Mouse (Mus musculus) kidney, adult 2 months (tissue): Measurements from ENCODE around the gene Atp1b2. TPM values are rescaled to one million over a fixed set of nuclear protein-coding genes. Genes with fewer than 3 reads are reported as not detected.
"Not testable (repeated sequence)": the region's sequence is repeated elsewhere in the genome, so short reads cannot be mapped to it uniquely, and the experiment has no call there.

Source experiments
- DNase-seq: peaks from one replicate; pipeline ENCODE4 v3.0.0; 2021
- H3K27ac ChIP-seq: fragments of 200-500 bp; 2 replicates; pipeline ENCODE4 v1.5.1; 2012; ENCODE audit warnings: low read depth, low read length, control low read depth, inconsistent platforms; ENCODE audit not compliant: insufficient read depth
- H3K27me3 ChIP-seq: fragments of 200-500 bp; replicated peaks from 2 replicates; pipeline ENCODE4 v1.6.1; 2012; ENCODE audit warnings: mild to moderate bottlenecking, moderate library complexity, low read length, inconsistent platforms; ENCODE audit not compliant: control insufficient read depth, insufficient read depth
- H3K36me3 ChIP-seq: fragments of 200-500 bp; 2 replicates; pipeline ENCODE4 v1.6.1; 2012; ENCODE audit warnings: mild to moderate bottlenecking, moderate library complexity, low read length, inconsistent platforms; ENCODE audit not compliant: control insufficient read depth, insufficient read depth
- H3K4me1 ChIP-seq: fragments of 200-500 bp; 2 replicates; pipeline ENCODE4 v1.6.1; 2011; ENCODE audit warnings: low read length; ENCODE audit not compliant: control insufficient read depth, insufficient read depth
- H3K4me3 ChIP-seq: fragments of 200-500 bp; 2 replicates; pipeline ENCODE4 v1.5.1; 2011; ENCODE audit warnings: mild to moderate bottlenecking, low read depth, low read length, control low read depth; ENCODE audit not compliant: insufficient read depth
- CTCF ChIP-seq: fragments of 200-500 bp; conservative IDR thresholded peaks from 2 replicates; pipeline ENCODE4 v1.5.1; 2011; ENCODE audit warnings: low read depth, mild to moderate bottlenecking, control low read depth, low read length, moderate library complexity, mixed read lengths; ENCODE audit not compliant: insufficient read depth, insufficient read length
- POLR2A ChIP-seq: fragments of 200-500 bp; IDR thresholded peaks from one replicate; pipeline ENCODE4 v1.6.1; 2011; ENCODE audit warnings: low read depth, low read length, control low read depth
- WGBS: fragments of 180-500 bp; shearing (Covaris S2); methylation state at CpG from one replicate; pipeline ENCODE4 v1.1.7; 2018; 5-methylcytosine and 5-hydroxymethylcytosine counted together
- polyA plus RNA-seq: library from polyadenylated mRNA; depleted of rRNA; stranded (reverse); fragments of >200 nt; gene quantifications from 2 replicates; pipeline ENCODE4 v1.2.3, GENCODE M21; 2012

The Atp1b2 gene
- polyA plus RNA-seq, 1 experiment: 22.5 TPM

GRCm38 (mm10) chr11:69620394-69621081, 14.8 kb upstream of the Atp1b2 start:
- H3K27me3 ChIP-seq: no peaks in the 10 kb centered on the region
- no peak for TF ChIP-seq POLR2A
- TF ChIP-seq CTCF: no peak
- DNase-seq: no peak
- no peaks in the 10 kb centered on the region; the same call in 1 of the 2 replicates for H3K4me1 ChIP-seq
- H3K27ac ChIP-seq: no peak overlapping the region
- no peaks in the 10 kb centered on the region for H3K36me3 ChIP-seq
- WGBS: 81% methylated on average over 7 of the region's 7 CpGs
- no peak overlapping the region for H3K4me3 ChIP-seq

- Histone ChIP-seq H3K27me3 (no peaks in the 10 kb centered on the region), H3K4me1 (peaks cover 2% of the 10 kb centered on the region; the same call in 1 of the 2 replicates), H3K36me3 (no peaks in the 10 kb centered on the region), H3K27ac (no peak within 1 kb of the TSS), H3K4me3 (no peak within 1 kb of the TSS)
- no peak for TF ChIP-seq CTCF
- 49% methylated on average over 5 of the region's 5 CpGs for WGBS
- no peak for DNase-seq
These were observed 12.1 kb upstream of the Atp1b2 start, which contains the start of gene Shbg for GRCm38 (mm10) chr11:69617805-69618204. Gene Shbg, minus strand, starts transcription at chr11:69617905.

DNA sequence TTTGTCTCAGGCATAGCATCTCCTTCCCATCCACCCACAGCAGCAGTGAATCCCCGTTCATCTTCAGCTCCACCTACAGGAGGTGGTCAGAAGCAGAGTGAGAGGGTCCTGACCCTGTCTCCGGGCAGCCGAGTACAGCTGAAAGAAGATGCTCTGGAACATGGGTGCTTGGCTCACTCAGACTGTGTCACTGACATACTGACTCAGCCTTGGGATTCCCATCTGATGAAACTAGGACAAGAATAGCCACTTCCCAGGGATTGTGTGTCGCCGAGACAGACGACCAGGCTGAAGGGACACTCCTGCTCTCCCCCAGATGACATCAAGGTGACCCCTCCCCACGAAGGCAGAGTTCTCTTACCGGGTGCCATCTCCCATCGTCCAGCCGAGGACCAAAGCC, 11.0 kb upstream of the Atp1b2 start:
- H3K27me3 ChIP-seq: no peaks in the 10 kb centered on the region
- H3K4me3 ChIP-seq: no peak overlapping the region
- WGBS: 33% methylated on average over 10 of the region's 10 CpGs
- TF ChIP-seq POLR2A (no peak), CTCF (no peak)
- no peak overlapping the region for H3K27ac ChIP-seq
- no peak for DNase-seq
- peaks cover 2% of the 10 kb centered on the region; the same call in 1 of the 2 replicates for H3K4me1 ChIP-seq
- no peaks in the 10 kb centered on the region for H3K36me3 ChIP-seq

- not testable (repeated sequence) for H3K4me3 ChIP-seq, DNase-seq, H3K27ac ChIP-seq, H3K36me3 ChIP-seq, H3K4me1 ChIP-seq, H3K27me3 ChIP-seq
- 45% methylated on average over 11 of the region's 11 CpGs for WGBS
These were observed 8.5 kb upstream of the Atp1b2 start for GRCm38 (mm10) chr11:69614257-69614588.

GRCm38 (mm10) chr11:69613553-69614256, 8.0 kb upstream of the Atp1b2 start:
- WGBS: 11% methylated on average over 19 of the region's 19 CpGs
- peak; percentile 93 for DNase-seq
- Histone ChIP-seq H3K36me3 (no peaks in the 10 kb centered on the region), H3K4me1 (0 out of 2 replicates have a peak, but pooled peaks cover 2% of the 10 kb centered on the region), H3K27ac (no peak overlapping the region), H3K27me3 (no peaks in the 10 kb centered on the region), H3K4me3 (no peak overlapping the region)
- TF ChIP-seq CTCF (peak; percentile 87), POLR2A (no peak)

GRCm38 (mm10) chr11:69610899-69611298, 5.2 kb upstream of the Atp1b2 start:
- H3K27me3 ChIP-seq: no peaks in the 10 kb centered on the region
- WGBS: 81% methylated on average over 4 of the region's 4 CpGs
- no peak for TF ChIP-seq POLR2A
- no peak for TF ChIP-seq CTCF

DNA sequence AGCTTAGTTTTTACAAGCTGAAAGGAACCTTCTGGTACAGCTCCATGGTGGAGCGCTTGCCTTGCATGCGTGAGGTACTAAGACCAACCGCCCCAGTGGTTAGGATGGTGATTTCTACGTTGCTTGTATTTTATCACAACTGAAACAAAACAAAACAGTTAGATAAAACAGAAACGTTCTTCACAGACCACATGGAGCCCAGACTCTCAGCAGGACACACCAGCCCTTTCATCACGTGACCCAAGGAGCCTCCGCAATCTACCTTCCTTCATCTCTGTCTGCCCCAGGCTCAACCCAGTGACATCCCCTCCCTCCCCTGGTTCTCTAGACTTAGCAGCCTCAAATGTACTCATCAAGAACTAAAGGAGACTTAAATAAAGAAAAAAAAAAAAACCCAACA, 3.7 kb upstream of the Atp1b2 start:
- WGBS: 70% methylated on average over 7 of the region's 7 CpGs
- no peak for DNase-seq
- H3K4me1 ChIP-seq: 0 out of 2 replicates have a peak, but pooled peaks cover 2% of the 10 kb centered on the region
- no peak overlapping the region for H3K27ac ChIP-seq
- no peak overlapping the region for H3K4me3 ChIP-seq
- TF ChIP-seq POLR2A (no peak), CTCF (no peak)
- H3K27me3 ChIP-seq: peaks cover 2% of the 10 kb centered on the region; the same call in 1 of the 2 replicates
- H3K36me3 ChIP-seq: no peaks in the 10 kb centered on the region

More at GRCm38 (mm10) chr11:69610899-69611298, 5.2 kb upstream of the Atp1b2 start:
- H3K36me3 ChIP-seq: no peaks in the 10 kb centered on the region
- H3K27ac ChIP-seq: no peak overlapping the region
- H3K4me3 ChIP-seq: no peak overlapping the region
- DNase-seq: no peak
- H3K4me1 ChIP-seq: 0 out of 2 replicates have a peak, but pooled peaks cover 2% of the 10 kb centered on the region
